Mouse (Mus musculus) stomach, postnatal 0 days (tissue): ENCODE results near the gene Prss48. TPM values are rescaled to one million over a fixed set of nuclear protein-coding genes. Genes with fewer than 3 reads are reported as not detected.

Source experiments
- ATAC-seq: fragments of 200-750 bp; cut with Nextera tagmentation; 2 replicates; pipeline ENCODE4 v1.8.0; 2017; ENCODE audit not compliant: low FRiP score, low TSS enrichment
- DNase-seq: peaks from one replicate; pipeline ENCODE4 v3.0.0-alpha.2; 2016; ENCODE audit warnings: low spot score
- H3K27ac ChIP-seq: fragments of 300-500 bp; sonication (generic); replicated peaks from 2 replicates; pipeline ENCODE4 v1.5.1; 2014; ENCODE audit warnings: mild to moderate bottlenecking, control low read depth
- H3K27me3 ChIP-seq: fragments of 300-500 bp; sonication (generic); 2 replicates; pipeline ENCODE4 v1.6.1; 2014; ENCODE audit warnings: low read length; ENCODE audit not compliant: control insufficient read depth, insufficient read depth
- H3K36me3 ChIP-seq: fragments of 300-500 bp; sonication (generic); 2 replicates; pipeline ENCODE4 v1.6.1; 2014; ENCODE audit warnings: low read length, mixed read lengths; ENCODE audit not compliant: control insufficient read depth, insufficient read depth
- H3K4me1 ChIP-seq: fragments of 300-500 bp; sonication (generic); replicated peaks from 2 replicates; pipeline ENCODE4 v1.6.1; 2014; ENCODE audit warnings: antibody characterized with exemption; ENCODE audit not compliant: control insufficient read depth, insufficient read depth
- H3K4me2 ChIP-seq: fragments of 300-500 bp; sonication (generic); replicated peaks from 2 replicates; pipeline ENCODE4 v1.6.1; 2014; ENCODE audit warnings: low read depth, mild to moderate bottlenecking, control low read depth, moderate library complexity
- H3K4me3 ChIP-seq: fragments of 300-500 bp; sonication (generic); 2 replicates; pipeline ENCODE4 v1.5.1; 2014; ENCODE audit warnings: low read depth, low read length, control low read depth
- H3K9ac ChIP-seq: fragments of 300-500 bp; sonication (generic); 2 replicates; pipeline ENCODE4 v1.6.1; 2014; ENCODE audit warnings: mild to moderate bottlenecking, low read length, control low read depth, mixed read lengths
- H3K9me3 ChIP-seq: fragments of 300-500 bp; sonication (generic); 2 replicates; pipeline ENCODE4 v1.6.1; 2016; ENCODE audit warnings: low read length; ENCODE audit not compliant: control insufficient read depth
- CTCF ChIP-seq: IDR thresholded peaks from 2 replicates; pipeline ENCODE4 v1.5.1; 2016; ENCODE audit warnings: antibody characterized with exemption, low read depth, mild to moderate bottlenecking, moderate library complexity
- EP300 ChIP-seq: optimal IDR thresholded peaks from 2 replicates; pipeline ENCODE3; 2016; ENCODE audit warnings: antibody characterized with exemption
- WGBS: fragments of 180-500 bp; shearing (Covaris S2); extraction: QIAGEN DNeasy Blood & Tissue Kit; methylation state at CpG from one replicate; pipeline ENCODE4 v1.1.7; 2014; 5-methylcytosine and 5-hydroxymethylcytosine counted together
- polyA plus RNA-seq: library from polyadenylated mRNA; unstranded; fragments of >200 nt; fragmentation: Nextera tagmentation; extraction: Ambion mirVana; gene quantifications from 2 replicates; pipeline ENCODE4 v1.2.1, GENCODE M21; 2015

Gene Prss48
- polyA plus RNA-seq, result not detected in 2 replicates

DNA sequence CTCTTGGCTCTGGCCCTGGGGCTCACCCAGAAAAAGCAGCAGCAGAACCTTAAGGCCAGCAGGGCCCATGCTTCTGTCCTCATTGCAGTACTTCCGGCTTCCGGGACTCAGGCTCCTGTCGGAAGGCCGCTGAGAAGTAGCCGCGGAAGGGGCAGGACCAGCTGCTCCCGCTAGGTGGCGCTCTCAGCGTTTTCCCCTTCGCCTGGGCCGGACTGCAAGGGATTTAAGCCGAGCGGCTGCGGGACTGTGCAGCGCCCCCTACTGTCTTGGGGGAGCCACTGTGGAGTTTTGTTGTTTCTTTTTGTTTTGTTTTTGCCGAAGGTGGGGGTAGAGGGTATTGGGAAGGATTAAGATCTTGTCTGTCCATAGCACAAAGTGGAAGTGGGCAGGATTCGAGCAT is at the start of gene Prss48:
Gene Prss48, minus strand, starts transcription at position 69 of the 400 bp plus-strand sequence.
- H3K27me3 ChIP-seq, result no peaks in the 10 kb centered on the region
- no peak within 1 kb of the TSS for H3K4me3 ChIP-seq
- no peak within 1 kb of the TSS for H3K27ac ChIP-seq
- no peaks in the 10 kb centered on the region for H3K36me3 ChIP-seq
- no peaks in the 10 kb centered on the region for H3K4me1 ChIP-seq
- no peaks in the 10 kb centered on the region for H3K9me3 ChIP-seq
- peak; percentile 47 for DNase-seq
- 84% methylated on average over 17 of the region's 17 CpGs for WGBS
- no peak within 1 kb of the TSS for H3K4me2 ChIP-seq
- no peak for ATAC-seq
- H3K9ac ChIP-seq, result no peak within 1 kb of the TSS
- TF ChIP-seq CTCF (peak; percentile 62), EP300 (no peak)

DNA sequence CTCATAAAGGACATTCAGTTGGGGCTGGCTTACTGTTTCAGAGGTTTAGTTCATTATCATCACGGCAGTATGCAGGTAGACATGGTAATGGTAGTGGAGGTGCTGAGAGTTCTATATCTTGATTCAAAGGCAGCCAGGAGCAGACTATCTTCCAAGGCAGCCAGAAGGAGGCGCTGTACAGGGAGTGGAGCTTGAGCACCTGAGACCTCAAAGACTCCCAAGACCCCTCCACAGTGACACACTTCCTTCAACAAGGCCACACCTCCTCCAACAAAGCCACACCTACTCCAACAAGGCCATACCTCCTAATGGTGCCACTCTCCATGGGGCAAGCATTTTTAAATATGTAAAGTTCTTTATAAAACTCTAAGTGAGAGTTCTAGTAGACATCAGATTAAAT is 46.8 kb upstream of the Prss48 start:
- ATAC-seq, result no peak
- WGBS, result 81% methylated on average over 2 of the region's 2 CpGs
- Histone ChIP-seq H3K4me1 (no peaks in the 10 kb centered on the region), H3K4me2 (no peak overlapping the region), H3K9ac (no peak overlapping the region), H3K4me3 (no peak overlapping the region), H3K27me3 (no peaks in the 10 kb centered on the region), H3K27ac (no peak overlapping the region), H3K9me3 (no peaks in the 10 kb centered on the region), H3K36me3 (peaks cover 22% of the 10 kb centered on the region; the same call in 1 of the 2 replicates)
- no peak for TF ChIP-seq CTCF
- TF ChIP-seq EP300, result no peak
- no peak for DNase-seq

DNA sequence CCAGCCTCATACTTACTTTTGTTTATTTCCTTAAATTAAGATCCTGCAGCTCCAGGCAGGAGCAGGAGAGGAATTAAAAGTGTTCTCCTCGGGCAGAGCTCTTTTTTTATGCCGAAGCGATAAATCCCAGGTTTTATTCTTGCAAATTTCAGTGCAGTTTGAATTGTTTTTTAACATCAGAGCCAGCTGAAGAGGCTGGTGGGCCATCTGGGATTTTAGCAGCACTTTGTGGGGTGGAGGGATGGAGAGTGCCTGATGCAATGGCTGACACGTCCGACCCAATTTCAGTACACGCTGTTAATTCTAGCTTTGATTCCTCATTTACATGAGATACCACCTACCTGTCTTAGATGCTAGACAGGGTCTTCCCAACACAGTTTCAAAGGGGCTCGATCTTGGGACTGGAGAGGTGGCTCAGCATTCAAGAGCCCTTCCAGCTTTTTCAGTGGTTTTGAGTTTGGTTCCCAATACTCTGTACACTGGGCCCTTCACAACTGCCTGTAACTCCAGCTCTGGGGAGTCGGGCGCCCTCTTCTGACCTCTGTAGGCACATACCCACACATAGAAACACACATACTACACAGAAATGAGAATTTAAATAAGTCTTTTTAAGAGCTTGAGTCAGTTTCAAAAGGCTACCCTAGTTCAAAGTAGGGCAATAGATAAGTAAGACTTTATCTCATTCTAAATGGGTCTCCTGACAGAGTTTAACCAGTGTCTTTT is 45.6 kb upstream of the Prss48 start:
- Histone ChIP-seq H3K27me3 (no peaks in the 10 kb centered on the region), H3K4me3 (no peak overlapping the region), H3K9ac (no peak overlapping the region), H3K36me3 (peaks cover 22% of the 10 kb centered on the region; the same call in 1 of the 2 replicates), H3K4me1 (no peaks in the 10 kb centered on the region), H3K27ac (no peak overlapping the region), H3K9me3 (no peaks in the 10 kb centered on the region), H3K4me2 (no peak overlapping the region)
- ATAC-seq (no peak), DNase-seq (no peak)
- TF ChIP-seq EP300 (no peak), CTCF (0 out of 2 replicates have a peak, but pooled peaks have one; percentile 8)
- WGBS, result 95% methylated on average over 9 of the region's 9 CpGs

DNA sequence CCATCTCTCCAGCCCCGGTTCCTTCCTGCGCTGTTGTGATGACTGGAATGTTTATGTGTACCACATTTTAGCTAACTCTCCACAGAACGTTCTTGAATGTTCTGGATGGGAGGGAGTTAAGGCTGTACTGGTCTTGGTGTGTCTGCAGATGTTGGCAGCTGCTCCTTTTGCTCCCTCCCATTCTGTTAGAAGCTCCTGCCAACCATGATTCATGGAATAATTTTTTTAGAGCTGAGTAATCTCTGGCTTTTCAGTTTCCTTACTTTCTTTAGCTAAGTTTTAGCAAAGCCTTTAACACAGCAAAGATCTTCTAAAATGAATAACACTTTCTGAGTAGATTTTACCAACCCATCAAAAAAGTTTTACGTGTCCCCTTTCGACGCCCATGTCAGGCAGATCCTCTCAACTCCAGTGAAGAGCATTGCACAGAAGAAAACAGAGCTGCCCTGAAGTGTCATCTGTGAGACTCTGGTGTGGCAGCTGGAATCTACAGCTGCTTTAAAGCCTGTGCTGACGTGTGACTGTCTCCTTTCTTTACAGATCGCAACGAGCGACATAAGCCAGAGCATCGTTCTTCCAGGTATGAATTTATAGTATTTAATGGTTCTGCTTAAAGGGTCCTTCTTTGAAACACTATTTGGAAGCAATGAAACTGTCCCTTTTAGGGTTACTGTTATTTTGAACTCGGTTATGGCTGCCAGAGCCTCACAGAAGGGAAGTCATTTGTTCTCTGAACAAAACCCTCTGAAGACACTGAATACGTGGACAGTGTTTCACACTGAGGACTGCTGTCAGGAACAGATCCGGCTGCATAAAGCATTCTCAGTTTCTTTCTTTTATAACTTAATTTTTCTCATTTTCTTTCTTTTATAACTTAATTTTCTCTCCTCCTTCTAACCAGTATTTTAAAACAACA is 38.3 kb upstream of the Prss48 start:
- Histone ChIP-seq H3K27me3 (no peaks in the 10 kb centered on the region), H3K9ac (peak overlapping the region; percentile 19), H3K4me2 (peak overlapping the region; percentile 36), H3K4me1 (peaks cover 4% of the 10 kb centered on the region), H3K9me3 (no peaks in the 10 kb centered on the region), H3K36me3 (no peaks in the 10 kb centered on the region; the same call in 1 of the 2 replicates), H3K27ac (peak overlapping the region; percentile 81), H3K4me3 (peak overlapping the region; percentile 25)
- no peak for TF ChIP-seq EP300
- no peak for TF ChIP-seq CTCF
- WGBS, result 29% methylated on average over 14 of the region's 14 CpGs
- DNase-seq, result no peak
- ATAC-seq, result peak; percentile 78; the same call in 1 of the 2 replicates

DNA sequence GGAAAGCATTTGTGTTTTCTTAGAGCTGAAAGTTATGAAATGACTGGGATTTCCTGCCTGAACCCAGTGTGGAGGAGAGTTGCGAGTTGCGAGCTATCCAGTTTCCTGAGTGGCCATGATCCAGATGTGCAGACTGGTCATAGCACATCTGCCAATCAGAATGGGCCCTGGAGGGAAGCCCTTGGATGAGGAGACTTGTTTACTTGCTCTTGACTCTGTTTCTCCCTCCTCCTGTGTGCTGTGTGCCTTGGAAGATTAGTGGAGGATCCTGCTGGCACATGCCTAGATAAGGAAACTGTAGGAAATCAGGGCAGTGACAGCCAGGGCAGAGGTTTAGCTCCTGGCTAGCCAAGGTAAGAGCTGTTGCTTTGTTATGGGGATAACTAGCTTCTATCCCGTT is 36.4 kb upstream of the Prss48 start:
- Histone ChIP-seq H3K9me3 (no peaks in the 10 kb centered on the region), H3K36me3 (no peaks in the 10 kb centered on the region; the same call in 1 of the 2 replicates), H3K4me2 (peak overlapping the region; percentile 35), H3K4me1 (peaks cover 4% of the 10 kb centered on the region), H3K27me3 (no peaks in the 10 kb centered on the region), H3K4me3 (peak overlapping the region; percentile 18), H3K9ac (peak overlapping the region; percentile 41; the same call in 1 of the 2 replicates), H3K27ac (peak overlapping the region; percentile 85)
- 25% methylated on average over 3 of the region's 3 CpGs for WGBS
- TF ChIP-seq EP300, result peak; percentile 12
- TF ChIP-seq CTCF, result no peak
- peak; percentile 33; the same call in 1 of the 2 replicates for ATAC-seq
- no peak for DNase-seq
